15 mouse cellular contexts compared by ENCODE assay signal in the genomic region with DNA sequence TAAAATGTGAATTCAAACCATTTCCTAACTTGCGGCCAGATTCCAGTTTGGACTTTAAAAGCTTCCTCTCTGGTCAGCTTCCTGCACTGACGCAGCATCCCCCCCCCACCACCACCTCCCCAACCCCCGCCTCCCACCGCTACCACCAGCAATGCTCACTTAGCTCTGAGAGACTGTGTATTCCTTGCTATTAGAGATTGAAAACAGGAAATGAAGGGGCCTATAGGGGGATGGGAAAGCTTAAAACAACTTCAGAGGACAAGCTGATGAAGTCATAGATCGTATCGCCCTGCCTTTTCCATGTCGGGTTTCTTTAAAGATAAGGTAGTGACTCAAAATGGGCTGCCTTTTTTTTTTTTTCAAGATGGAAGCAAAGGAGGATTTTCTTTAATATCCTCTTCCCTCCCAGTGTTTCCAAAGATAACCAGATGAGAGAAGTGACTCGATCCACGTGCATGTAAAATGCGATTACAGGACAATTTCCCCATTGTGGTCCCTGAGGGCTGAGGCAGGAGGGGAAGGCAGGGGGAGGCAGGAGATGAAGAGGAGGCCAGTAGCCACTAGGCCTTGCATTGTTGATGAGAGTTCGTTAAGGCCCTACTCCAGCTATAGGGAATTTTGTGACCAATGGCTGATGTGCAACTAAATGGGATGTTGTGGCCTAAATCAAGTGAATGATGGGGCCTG. TPM values are rescaled to one million over a fixed set of nuclear protein-coding genes. Genes with fewer than 3 reads are reported as not detected.
A peak's percentile ranks its signal among the peaks of the same experiment; 100 is the strongest.
DNase-seq lines count a peak whose midpoint lies in the region; ATAC-seq and TF ChIP-seq lines count a peak whose summit lies in the region.
"Had no signal": no experiment of that assay in that cellular context is flagged by ENCODE, and none has a peak within 500 bp of the region (broad histone marks: within the 10 kb centered on the region; RNA-seq: fewer than 3 reads in every experiment).

No protein-coding gene starts in this region.

- H3K9me3 ChIP-seq in heart, postnatal 0 days (replicated peaks; ENCODE audit: control insufficient read depth, low read length) = no peaks in the 10 kb centered on the region
- H3K9me3 ChIP-seq in embryonic facial prominence, embryonic 14.5 days (ENCODE audit: control insufficient read depth, low read length) = no peaks in the 10 kb centered on the region
- H3K9me3 ChIP-seq in lung, embryonic 16.5 days (ENCODE audit: control insufficient read depth, low read length) = no peaks in the 10 kb centered on the region
- H3K9me3 ChIP-seq: embryonic facial prominence, embryonic 13.5 days; hindbrain, embryonic 12.5 days; liver, embryonic 15.5 days had no signal

- ATAC-seq in heart, postnatal 0 days (ENCODE audit: insufficient read depth, low read depth) = no peak
- ATAC-seq in CD4-positive, CD25-positive, alpha-beta regulatory T cell, adult 4 months = peak; percentile 67
- no peak for ATAC-seq in embryonic facial prominence, embryonic 14.5 days (ENCODE audit: low read depth)
- ATAC-seq in lung, embryonic 16.5 days (ENCODE audit: low read depth) = peak; percentile 57

- no peak for TF ChIP-seq CTCF in heart, postnatal 0 days (IDR thresholded peaks at IDR 0.05; ENCODE audit: low read depth)

- no peaks in the 10 kb centered on the region for H3K36me3 ChIP-seq in heart, postnatal 0 days (replicated peaks; ENCODE audit: control insufficient read depth, insufficient read depth, low read length)
- H3K36me3 ChIP-seq in embryonic facial prominence, embryonic 14.5 days (ENCODE audit: control insufficient read depth, insufficient read depth, low read length) = no peaks in the 10 kb centered on the region
- no peaks in the 10 kb centered on the region for H3K36me3 ChIP-seq in lung, embryonic 16.5 days (ENCODE audit: control insufficient read depth, insufficient read depth, low read length)
- H3K36me3 ChIP-seq: embryonic facial prominence, embryonic 13.5 days; hindbrain, embryonic 12.5 days; liver, embryonic 15.5 days had no signal

- H3K27me3 ChIP-seq in heart, postnatal 0 days (ENCODE audit: control insufficient read depth, insufficient read depth, low read length) = 0 out of 2 replicates have a peak, but pooled peaks cover 5% of the 10 kb centered on the region
- peaks cover 12% of the 10 kb centered on the region for H3K27me3 ChIP-seq in embryonic facial prominence, embryonic 14.5 days (replicated peaks; ENCODE audit: control insufficient read depth, insufficient read depth, low read length)
- no peaks in the 10 kb centered on the region; the same call in 1 of the 2 replicates for H3K27me3 ChIP-seq in lung, embryonic 16.5 days (ENCODE audit: control insufficient read depth, insufficient read depth, low read depth, low read length)
- H3K27me3 ChIP-seq: liver, embryonic 15.5 days had no signal

- no peak overlapping the region for H3K4me3 ChIP-seq in heart, postnatal 0 days (ENCODE audit: low read depth, low read length)
- no peak overlapping the region for H3K4me3 ChIP-seq in embryonic facial prominence, embryonic 14.5 days (ENCODE audit: low read depth, low read length)
- H3K4me3 ChIP-seq in lung, embryonic 16.5 days (ENCODE audit: low read length) = no peak overlapping the region
- H3K4me3 ChIP-seq: embryonic facial prominence, embryonic 13.5 days; hindbrain, embryonic 12.5 days; liver, embryonic 15.5 days had no signal

- no peak overlapping the region for H3K9ac ChIP-seq in heart, postnatal 0 days (replicated peaks; ENCODE audit: low read depth, low read length)
- no peak overlapping the region for H3K9ac ChIP-seq in embryonic facial prominence, embryonic 14.5 days (ENCODE audit: low read depth, low read length)
- no peak overlapping the region for H3K9ac ChIP-seq in lung, embryonic 16.5 days (ENCODE audit: low read length)
- H3K9ac ChIP-seq: embryonic facial prominence, embryonic 13.5 days; hindbrain, embryonic 12.5 days; liver, embryonic 15.5 days had no signal

- WGBS in heart, postnatal 0 days = 52% methylated on average over 11 of the region's 11 CpGs
- 43% methylated on average over 11 of the region's 11 CpGs for WGBS in embryonic facial prominence, embryonic 14.5 days
- WGBS in lung, embryonic 16.5 days = 26% methylated on average over 11 of the region's 11 CpGs

- peak overlapping the region; percentile 22; the same call in 1 of the 2 replicates for H3K27ac ChIP-seq in heart, postnatal 0 days (ENCODE audit: low read depth)
- no peak overlapping the region; the same call in 1 of the 2 replicates for H3K27ac ChIP-seq in embryonic facial prominence, embryonic 14.5 days (replicated peaks; ENCODE audit: low read depth, low read length)
- H3K27ac ChIP-seq in lung, embryonic 16.5 days (ENCODE audit: low read length) = peak overlapping the region; percentile 6
- H3K27ac ChIP-seq: embryonic facial prominence, embryonic 13.5 days; hindbrain, embryonic 12.5 days; liver, embryonic 15.5 days had no signal

- no peak for DNase-seq in heart, postnatal 0 days (ENCODE audit: low spot score)
- DNase-seq in heart, postnatal 4 days = no peak
- DNase-seq in embryonic facial prominence, embryonic 14.5 days (ENCODE audit: low spot score) = peak; percentile 38
- DNase-seq in cerebellum, postnatal 14 days = no peak
- no peak for DNase-seq in adrenal gland, adult 2 months
- DNase-seq in layer of hippocampus, postnatal 25 days (ENCODE audit: extremely low spot score in 1 of 2, low spot score in 1 of 2) = no peak
- DNase-seq: thymus, adult 18-20 months had no signal

- TF ChIP-seq EP300 in heart, postnatal 0 days (IDR thresholded peaks at IDR 0.05; ENCODE audit: low read depth) = no peak

- no peaks in the 10 kb centered on the region for H3K4me1 ChIP-seq in heart, postnatal 0 days (ENCODE audit: control insufficient read depth, insufficient read depth)
- peaks cover 3% of the 10 kb centered on the region; the same call in 1 of the 2 replicates for H3K4me1 ChIP-seq in embryonic facial prominence, embryonic 14.5 days (ENCODE audit: control insufficient read depth, insufficient read depth, low read length)
- peaks cover 5% of the 10 kb centered on the region for H3K4me1 ChIP-seq in lung, embryonic 16.5 days (replicated peaks; ENCODE audit: control insufficient read depth, insufficient read depth, low read length)
- H3K4me1 ChIP-seq: liver, embryonic 15.5 days had no signal

- no peak overlapping the region for H3K4me2 ChIP-seq in heart, postnatal 0 days (ENCODE audit: low read depth, low read length)
- peak overlapping the region; percentile 18; the same call in 1 of the 2 replicates for H3K4me2 ChIP-seq in embryonic facial prominence, embryonic 14.5 days (ENCODE audit: low read depth, low read length)
- H3K4me2 ChIP-seq in lung, embryonic 16.5 days (ENCODE audit: low read depth, low read length) = no peak overlapping the region
- H3K4me2 ChIP-seq: embryonic facial prominence, embryonic 13.5 days; hindbrain, embryonic 12.5 days; liver, embryonic 15.5 days had no signal

RNA-seq across cellular contexts. Expression of gene H2al1a, which starts 44.4 kb away (rescaled TPM):
- total RNA-seq in heart, postnatal 0 days (2014; rRNA removed; ENCODE audit: low replicate concordance) = not detected in 2 replicates
- polyA plus RNA-seq in heart, postnatal 0 days (2015; fragmentation: Nextera tagmentation; extraction: Ambion mirVana) = not detected in 2 replicates
- not detected for total RNA-seq in heart, postnatal 4 days (2021)
- polyA plus RNA-seq in CD4-positive, CD25-positive, alpha-beta regulatory T cell, adult 4 months (2017; shearing (Covaris generic)) = not detected
- polyA plus RNA-seq in embryonic facial prominence, embryonic 14.5 days (2014; fragmentation: Nextera tagmentation; extraction: Ambion mirVana) = not detected in 2 replicates
- polyA plus RNA-seq in lung, embryonic 16.5 days (2015; fragmentation: Nextera tagmentation; extraction: Ambion mirVana) = not detected in 2 replicates
- total RNA-seq in adrenal gland, adult 2 months (2021) = not detected
- not detected in 2 replicates for polyA plus RNA-seq in adrenal gland, adult 2 months (2012; rRNA removed)
- not detected for total RNA-seq in layer of hippocampus, postnatal 25 days (2021)
- total RNA-seq: ES-E14 had no signal
- polyA plus RNA-seq: embryonic facial prominence, embryonic 13.5 days; frontal cortex, adult 2 months; hindbrain, embryonic 12.5 days; liver, embryonic 15.5 days; spleen, adult 2 months had no signal

RNA-seq across cellular contexts. Expression of gene H2al1b, which starts 47.6 kb away (rescaled TPM):
- not detected in 2 replicates for total RNA-seq in heart, postnatal 0 days (2014; rRNA removed; ENCODE audit: low replicate concordance)
- polyA plus RNA-seq in heart, postnatal 0 days (2015; fragmentation: Nextera tagmentation; extraction: Ambion mirVana) = not detected in 2 replicates
- total RNA-seq in heart, postnatal 4 days (2021) = not detected
- polyA plus RNA-seq in CD4-positive, CD25-positive, alpha-beta regulatory T cell, adult 4 months (2017; shearing (Covaris generic)) = not detected
- polyA plus RNA-seq in embryonic facial prominence, embryonic 14.5 days (2014; fragmentation: Nextera tagmentation; extraction: Ambion mirVana) = not detected in 2 replicates
- polyA plus RNA-seq in lung, embryonic 16.5 days (2015; fragmentation: Nextera tagmentation; extraction: Ambion mirVana) = not detected in 2 replicates
- total RNA-seq in adrenal gland, adult 2 months (2021) = not detected
- not detected in 2 replicates for polyA plus RNA-seq in adrenal gland, adult 2 months (2012; rRNA removed)
- not detected for total RNA-seq in layer of hippocampus, postnatal 25 days (2021)
- total RNA-seq: ES-E14 had no signal
- polyA plus RNA-seq: embryonic facial prominence, embryonic 13.5 days; frontal cortex, adult 2 months; hindbrain, embryonic 12.5 days; liver, embryonic 15.5 days; spleen, adult 2 months had no signal

RNA-seq across cellular contexts. Expression of gene H2al1c, which starts 50.8 kb away (rescaled TPM):
- not detected in 2 replicates for total RNA-seq in heart, postnatal 0 days (2014; rRNA removed; ENCODE audit: low replicate concordance)
- polyA plus RNA-seq in heart, postnatal 0 days (2015; fragmentation: Nextera tagmentation; extraction: Ambion mirVana) = not detected in 2 replicates
- not detected for total RNA-seq in heart, postnatal 4 days (2021)
- polyA plus RNA-seq in CD4-positive, CD25-positive, alpha-beta regulatory T cell, adult 4 months (2017; shearing (Covaris generic)) = not detected
- polyA plus RNA-seq in embryonic facial prominence, embryonic 14.5 days (2014; fragmentation: Nextera tagmentation; extraction: Ambion mirVana) = not detected in 2 replicates
- polyA plus RNA-seq in lung, embryonic 16.5 days (2015; fragmentation: Nextera tagmentation; extraction: Ambion mirVana) = not detected in 2 replicates
- total RNA-seq in adrenal gland, adult 2 months (2021) = not detected
- polyA plus RNA-seq in adrenal gland, adult 2 months (2012; rRNA removed) = not detected in 2 replicates
- not detected for total RNA-seq in layer of hippocampus, postnatal 25 days (2021)
- total RNA-seq: ES-E14 had no signal
- polyA plus RNA-seq: embryonic facial prominence, embryonic 13.5 days; frontal cortex, adult 2 months; hindbrain, embryonic 12.5 days; liver, embryonic 15.5 days; spleen, adult 2 months had no signal

RNA-seq across cellular contexts. Expression of gene H2al1d, which starts 54.0 kb away (rescaled TPM):
- total RNA-seq in heart, postnatal 0 days (2014; rRNA removed; ENCODE audit: low replicate concordance) = not detected in 2 replicates
- polyA plus RNA-seq in heart, postnatal 0 days (2015; fragmentation: Nextera tagmentation; extraction: Ambion mirVana) = not detected in 2 replicates
- total RNA-seq in heart, postnatal 4 days (2021) = not detected
- polyA plus RNA-seq in CD4-positive, CD25-positive, alpha-beta regulatory T cell, adult 4 months (2017; shearing (Covaris generic)) = not detected
- not detected in 2 replicates for polyA plus RNA-seq in embryonic facial prominence, embryonic 14.5 days (2014; fragmentation: Nextera tagmentation; extraction: Ambion mirVana)
- not detected in 2 replicates for polyA plus RNA-seq in lung, embryonic 16.5 days (2015; fragmentation: Nextera tagmentation; extraction: Ambion mirVana)
- total RNA-seq in adrenal gland, adult 2 months (2021) = not detected
- not detected in 2 replicates for polyA plus RNA-seq in adrenal gland, adult 2 months (2012; rRNA removed)
- not detected for total RNA-seq in layer of hippocampus, postnatal 25 days (2021)
- total RNA-seq: ES-E14 had no signal
- polyA plus RNA-seq: embryonic facial prominence, embryonic 13.5 days; frontal cortex, adult 2 months; hindbrain, embryonic 12.5 days; liver, embryonic 15.5 days; spleen, adult 2 months had no signal

RNA-seq across cellular contexts. Expression of gene H2al1e, which starts 57.1 kb away (rescaled TPM):
- not detected in 2 replicates for total RNA-seq in heart, postnatal 0 days (2014; rRNA removed; ENCODE audit: low replicate concordance)
- not detected in 2 replicates for polyA plus RNA-seq in heart, postnatal 0 days (2015; fragmentation: Nextera tagmentation; extraction: Ambion mirVana)
- not detected for total RNA-seq in heart, postnatal 4 days (2021)
- not detected for polyA plus RNA-seq in CD4-positive, CD25-positive, alpha-beta regulatory T cell, adult 4 months (2017; shearing (Covaris generic))
- not detected in 2 replicates for polyA plus RNA-seq in embryonic facial prominence, embryonic 14.5 days (2014; fragmentation: Nextera tagmentation; extraction: Ambion mirVana)
- not detected in 2 replicates for polyA plus RNA-seq in lung, embryonic 16.5 days (2015; fragmentation: Nextera tagmentation; extraction: Ambion mirVana)
- not detected for total RNA-seq in adrenal gland, adult 2 months (2021)
- not detected in 2 replicates for polyA plus RNA-seq in adrenal gland, adult 2 months (2012; rRNA removed)
- not detected for total RNA-seq in layer of hippocampus, postnatal 25 days (2021)
- total RNA-seq: ES-E14 had no signal
- polyA plus RNA-seq: embryonic facial prominence, embryonic 13.5 days; frontal cortex, adult 2 months; hindbrain, embryonic 12.5 days; liver, embryonic 15.5 days; spleen, adult 2 months had no signal

Comparison
In these comparisons a context has a peak if more than half of its experiments do, and no peak if none do; other contexts are left out.
1. ATAC-seq: peak in CD4-positive, CD25-positive, alpha-beta regulatory T cell, adult 4 months (single experiment) and lung, embryonic 16.5 days (single experiment); none in heart, postnatal 0 days (single experiment) and embryonic facial prominence, embryonic 14.5 days (single experiment).